Mouse (Mus musculus): ENCODE data around the gene Mum1. TPM values are rescaled to one million over a fixed set of nuclear protein-coding genes. Genes with fewer than 3 reads are reported as not detected.
A peak's percentile ranks its signal among the peaks of the same experiment; 100 is the strongest.

The Mum1 gene
- polyA plus RNA-seq, 1 experiment: 29.1 TPM

- no peak overlapping the region for H3K27ac ChIP-seq (ENCODE audit: insufficient read depth, low read length)
- H3K4me3 ChIP-seq (ENCODE audit: insufficient read depth, low read length): no peak overlapping the region
- TF ChIP-seq POLR2A (IDR thresholded peaks at IDR 0.05; ENCODE audit: low read depth, low read length): no peak
- no peak for TF ChIP-seq CTCF (IDR thresholded peaks at IDR 0.05; ENCODE audit: borderline replicate concordance, insufficient read depth, low read length)
- H3K4me1 ChIP-seq (ENCODE audit: control insufficient read depth, insufficient read depth, low read length): peaks cover 2% of the 10 kb centered on the region; the same call in 1 of the 2 replicates
Observed at GRCm38 (mm10) chr10:80188453-80189024, 37.7 kb upstream of the Mum1 start.

DNA sequence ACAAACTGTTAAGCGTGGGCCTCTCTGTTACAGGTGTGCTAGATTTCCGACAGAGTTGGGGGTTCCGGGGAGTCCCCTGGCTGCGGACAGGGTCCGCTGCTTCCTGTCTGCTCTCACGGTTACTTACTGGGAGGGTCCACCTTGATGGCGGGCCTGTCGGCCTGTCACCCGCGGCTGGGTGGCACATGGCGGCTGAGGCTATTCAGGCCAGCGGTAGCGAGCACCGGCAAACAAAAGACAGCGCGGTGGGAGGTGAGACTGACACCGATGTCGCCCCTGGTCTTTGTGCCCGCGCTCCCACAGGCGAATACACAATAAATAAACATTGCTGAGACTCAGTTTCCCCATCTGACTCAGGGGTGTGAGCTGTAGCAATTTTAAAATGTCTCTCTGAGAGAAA lies 36.2 kb upstream of the Mum1 start:
- H3K27ac ChIP-seq (ENCODE audit: insufficient read depth, low read length): no peak overlapping the region
- TF ChIP-seq POLR2A (IDR thresholded peaks at IDR 0.05; ENCODE audit: low read depth, low read length) (no peak), CTCF (IDR thresholded peaks at IDR 0.05; ENCODE audit: borderline replicate concordance, insufficient read depth, low read length) (no peak)
- H3K4me3 ChIP-seq (ENCODE audit: insufficient read depth, low read length): no peak overlapping the region; the same call in 1 of the 2 replicates
- peaks cover 2% of the 10 kb centered on the region; the same call in 1 of the 2 replicates for H3K4me1 ChIP-seq (ENCODE audit: control insufficient read depth, insufficient read depth, low read length)

- no peak overlapping the region for H3K27ac ChIP-seq (ENCODE audit: insufficient read depth, low read length)
- peaks cover 2% of the 10 kb centered on the region; the same call in 1 of the 2 replicates for H3K4me1 ChIP-seq (ENCODE audit: control insufficient read depth, insufficient read depth, low read length)
- TF ChIP-seq CTCF (IDR thresholded peaks at IDR 0.05; ENCODE audit: borderline replicate concordance, insufficient read depth, low read length) (no peak), POLR2A (IDR thresholded peaks at IDR 0.05; ENCODE audit: low read depth, low read length) (no peak)
- peak overlapping the region; percentile 24; the same call in 1 of the 2 replicates for H3K4me3 ChIP-seq (ENCODE audit: insufficient read depth, low read length)
Observed at GRCm38 (mm10) chr10:80190491-80191051, 35.7 kb upstream of the Mum1 start.

GRCm38 (mm10) chr10:80193976-80194375 lies 32.3 kb upstream of the Mum1 start:
- H3K4me3 ChIP-seq (ENCODE audit: insufficient read depth, low read length): no peak overlapping the region
- H3K4me1 ChIP-seq (ENCODE audit: control insufficient read depth, insufficient read depth, low read length): peaks cover 2% of the 10 kb centered on the region; the same call in 1 of the 2 replicates
- TF ChIP-seq CTCF (IDR thresholded peaks at IDR 0.05; ENCODE audit: borderline replicate concordance, insufficient read depth, low read length) (no peak), POLR2A (IDR thresholded peaks at IDR 0.05; ENCODE audit: low read depth, low read length) (no peak)
- H3K27ac ChIP-seq (ENCODE audit: insufficient read depth, low read length): no peak overlapping the region

GRCm38 (mm10) chr10:80194441-80194840 lies 31.8 kb upstream of the Mum1 start:
- Histone ChIP-seq H3K4me1 (ENCODE audit: control insufficient read depth, insufficient read depth, low read length) (peaks cover 2% of the 10 kb centered on the region; the same call in 1 of the 2 replicates), H3K4me3 (ENCODE audit: insufficient read depth, low read length) (no peak overlapping the region), H3K27ac (ENCODE audit: insufficient read depth, low read length) (no peak overlapping the region)
- TF ChIP-seq CTCF (IDR thresholded peaks at IDR 0.05; ENCODE audit: borderline replicate concordance, insufficient read depth, low read length) (no peak), POLR2A (IDR thresholded peaks at IDR 0.05; ENCODE audit: low read depth, low read length) (no peak)

- TF ChIP-seq POLR2A (IDR thresholded peaks at IDR 0.05; ENCODE audit: low read depth, low read length) (no peak), CTCF (IDR thresholded peaks at IDR 0.05; ENCODE audit: borderline replicate concordance, insufficient read depth, low read length) (no peak)
Observed at GRCm38 (mm10) chr10:80196167-80196566, 30.1 kb upstream of the Mum1 start.

GRCm38 (mm10) chr10:80196778-80197581 lies 29.3 kb upstream of the Mum1 start:
- H3K27ac ChIP-seq (ENCODE audit: insufficient read depth, low read length): no peak overlapping the region
- H3K4me3 ChIP-seq (ENCODE audit: insufficient read depth, low read length): no peak overlapping the region
- TF ChIP-seq POLR2A (IDR thresholded peaks at IDR 0.05; ENCODE audit: low read depth, low read length): no peak
- TF ChIP-seq CTCF (IDR thresholded peaks at IDR 0.05; ENCODE audit: borderline replicate concordance, insufficient read depth, low read length): no peak
- H3K4me1 ChIP-seq (ENCODE audit: control insufficient read depth, insufficient read depth, low read length): no peaks in the 10 kb centered on the region

More at GRCm38 (mm10) chr10:80196167-80196566, 30.1 kb upstream of the Mum1 start:
- H3K4me1 ChIP-seq (ENCODE audit: control insufficient read depth, insufficient read depth, low read length): no peaks in the 10 kb centered on the region
- H3K4me3 ChIP-seq (ENCODE audit: insufficient read depth, low read length): no peak overlapping the region
- H3K27ac ChIP-seq (ENCODE audit: insufficient read depth, low read length): no peak overlapping the region

- Histone ChIP-seq H3K4me3 (ENCODE audit: insufficient read depth, low read length) (no peak overlapping the region), H3K4me1 (ENCODE audit: control insufficient read depth, insufficient read depth, low read length) (no peaks in the 10 kb centered on the region), H3K27ac (ENCODE audit: insufficient read depth, low read length) (no peak overlapping the region)
- TF ChIP-seq POLR2A (IDR thresholded peaks at IDR 0.05; ENCODE audit: low read depth, low read length) (no peak), CTCF (IDR thresholded peaks at IDR 0.05; ENCODE audit: borderline replicate concordance, insufficient read depth, low read length) (peak; percentile 79; the same call in 1 of the 2 replicates)
Observed at GRCm38 (mm10) chr10:80199440-80200008, 26.7 kb upstream of the Mum1 start.

- Histone ChIP-seq H3K4me1 (ENCODE audit: control insufficient read depth, insufficient read depth, low read length) (no peaks in the 10 kb centered on the region), H3K4me3 (ENCODE audit: insufficient read depth, low read length) (no peak overlapping the region), H3K27ac (ENCODE audit: insufficient read depth, low read length) (no peak overlapping the region)
- no peak for TF ChIP-seq POLR2A (IDR thresholded peaks at IDR 0.05; ENCODE audit: low read depth, low read length)
- TF ChIP-seq CTCF (IDR thresholded peaks at IDR 0.05; ENCODE audit: borderline replicate concordance, insufficient read depth, low read length): no peak
Observed at GRCm38 (mm10) chr10:80200485-80200884, 25.7 kb upstream of the Mum1 start.

All from embryonic fibroblast, embryonic 13.5 days (primary cell).